Mouse (Mus musculus) myocyte (in vitro differentiated cells): ENCODE data around the gene Cp. TPM values are rescaled to one million over a fixed set of nuclear protein-coding genes. Genes with fewer than 3 reads are reported as not detected.

Experiments
- H3K27me3 ChIP-seq: one replicate; pipeline ENCODE4 v1.6.1; 2011; ENCODE audit not compliant: control insufficient read depth, insufficient read depth, insufficient read length
- H3K36me3 ChIP-seq: one replicate; pipeline ENCODE4 v1.6.1; 2011; ENCODE audit not compliant: control insufficient read depth, insufficient read depth
- H3K4me2 ChIP-seq: one replicate; pipeline ENCODE4 v1.6.1; 2011; ENCODE audit warnings: low read depth, control low read depth
- H3K4me3 ChIP-seq: one replicate; pipeline ENCODE4 v1.5.1; 2011; ENCODE audit warnings: mild to moderate bottlenecking, control low read depth, moderate library complexity
- H3K79me2 ChIP-seq: one replicate; pipeline ENCODE4 v1.6.1; 2011; ENCODE audit not compliant: control insufficient read depth, insufficient read depth
- H3ac ChIP-seq: one replicate; pipeline ENCODE4 v1.6.1; 2011; ENCODE audit not compliant: control insufficient read depth, insufficient read length
- CEBPB ChIP-seq: IDR thresholded peaks from 2 replicates; pipeline ENCODE4 v1.6.1; 2011; ENCODE audit warnings: mild to moderate bottlenecking, moderate library complexity; ENCODE audit not compliant: poor library complexity, insufficient read depth, severe bottlenecking
- MAX ChIP-seq: IDR thresholded peaks from one replicate; pipeline ENCODE4 v1.6.1; 2011; ENCODE audit warnings: low read depth, mild to moderate bottlenecking, control low read depth
- MYOG ChIP-seq, 3 experiments: IDR thresholded peaks; one replicate each; pipeline ENCODE4 v1.6.1; 2011; ENCODE audit warnings: control low read depth in 2 of 3, low read depth in 2 of 3, mild to moderate bottlenecking in 2 of 3; ENCODE audit not compliant: insufficient read length in 2 of 3, control insufficient read depth in 1 of 3, insufficient read depth in 1 of 3
- POLR2A ChIP-seq: IDR thresholded peaks from one replicate; pipeline ENCODE4 v1.6.1; 2011; ENCODE audit warnings: low read depth, mild to moderate bottlenecking, control low read depth, moderate library complexity; ENCODE audit not compliant: insufficient read length
- POLR2AphosphoS2 ChIP-seq: IDR thresholded peaks from one replicate; pipeline ENCODE4 v1.6.1; 2011; ENCODE audit warnings: low read depth, control low read depth; ENCODE audit not compliant: insufficient read length
- REST ChIP-seq: IDR thresholded peaks from one replicate; pipeline ENCODE4 v1.6.1; 2011; ENCODE audit warnings: mild to moderate bottlenecking, control low read depth, moderate library complexity; ENCODE audit not compliant: insufficient read depth, insufficient read length
- TCF12 ChIP-seq: IDR thresholded peaks from one replicate; pipeline ENCODE4 v1.6.1; 2011; ENCODE audit warnings: mild to moderate bottlenecking, control low read depth; ENCODE audit not compliant: poor library complexity, insufficient read depth, severe bottlenecking
- TCF3 ChIP-seq: IDR thresholded peaks from one replicate; pipeline ENCODE4 v1.6.1; 2011; ENCODE audit warnings: low read depth, control low read depth; ENCODE audit not compliant: insufficient read length
- USF1 ChIP-seq: IDR thresholded peaks from one replicate; pipeline ENCODE4 v1.6.1; 2011; ENCODE audit warnings: low read depth, mild to moderate bottlenecking, control low read depth, moderate library complexity
- polyA plus RNA-seq: library from polyadenylated mRNA; unstranded; fragments of >200 nt; fragmentation: generic; extraction: Trizol; gene quantifications from one replicate; pipeline ENCODE4 v1.2.1, GENCODE M21; 2012; ENCODE audit warnings: missing spikeins

The Cp gene
- polyA plus RNA-seq, 1 experiment: 3.7 TPM

DNA sequence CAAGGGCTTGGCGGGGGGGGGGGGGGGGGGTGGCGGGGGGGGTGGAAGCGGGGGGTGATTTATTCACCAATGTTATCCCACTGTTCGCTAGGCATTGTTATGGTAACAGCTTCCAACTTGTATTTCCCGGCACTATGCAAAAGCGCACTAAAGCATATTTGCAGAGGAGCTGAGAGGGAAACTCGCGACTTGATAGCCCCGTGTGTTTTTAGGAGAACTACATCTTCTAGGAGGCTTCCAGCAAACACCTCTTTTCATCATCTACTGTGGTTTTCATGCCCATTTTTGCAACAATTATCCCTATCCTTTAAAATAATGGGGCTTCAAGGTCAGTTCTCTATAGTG, 101.3 kb downstream of the Cp start:
- H3K4me3 ChIP-seq: peak overlapping the region; percentile 81
- H3ac ChIP-seq: no peak overlapping the region
- H3K79me2 ChIP-seq: peaks cover 4% of the 10 kb centered on the region
- TF ChIP-seq POLR2AphosphoS2 (no peak), TCF3 (no peak), MYOG (IDR thresholded peaks at IDR 0.05; ENCODE audit: control insufficient read depth in 1 of 3, insufficient read depth in 1 of 3, insufficient read length in 2 of 3, low read depth in 2 of 3) (no peak), CEBPB (no peak), MAX (no peak), USF1 (no peak), TCF12 (no peak), REST (no peak), POLR2A (no peak)
- peak overlapping the region; percentile 95 for H3K4me2 ChIP-seq
- no peaks in the 10 kb centered on the region for H3K36me3 ChIP-seq
- no peaks in the 10 kb centered on the region for H3K27me3 ChIP-seq

Other genes starting within 250 kb of the Cp start
- 3.4 TPM for gene Hps3, start 78.3 kb downstream of the Cp start, polyA plus RNA-seq
- 1.3 TPM for gene Hltf, start 100.8 kb downstream of the Cp start, polyA plus RNA-seq
- gene Gyg, start 198.3 kb downstream of the Cp start, polyA plus RNA-seq: 63.9 TPM